Mouse (Mus musculus): ENCODE data around the gene Psg17. TPM values are rescaled to one million over a fixed set of nuclear protein-coding genes. Genes with fewer than 3 reads are reported as not detected.
"Not testable (repeated sequence)": the region's sequence is repeated elsewhere in the genome, so short reads cannot be mapped to it uniquely, and the experiment has no call there.

Psg17 gene
- not detected for total RNA-seq (2021)

GRCm38 (mm10) chr7:18821507-18821906 is at the start of gene Psg17:
TSS of gene Psg17 (minus strand) at chr7:18821607.
- intact Hi-C loops (cut with DNase I) = no loop called here
- no peak for DNase-seq

DNA sequence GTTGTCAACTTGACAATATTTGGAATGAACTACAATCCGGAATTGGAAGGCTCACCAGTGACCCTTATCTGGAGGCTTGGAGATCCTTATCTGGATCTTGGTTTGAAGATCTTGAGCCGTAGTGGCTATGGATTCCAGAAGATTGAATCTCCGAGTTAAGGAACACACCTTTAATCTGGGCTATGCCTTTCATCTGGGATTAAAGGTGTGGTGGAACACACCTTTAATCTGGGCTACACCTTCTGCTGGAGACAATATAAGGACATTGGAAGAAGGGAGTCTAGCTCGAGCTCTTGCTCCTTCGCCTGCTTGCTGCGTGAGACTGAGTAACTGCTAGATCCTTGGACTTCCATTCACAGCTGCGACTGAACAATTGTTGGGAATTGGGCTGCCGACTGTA is 49.6 kb upstream of the Psg17 start, which contains the start of gene Pglyrp1:
TSS of gene Pglyrp1 (plus strand) at position 301 of the 400 bp plus-strand sequence.
- not testable (repeated sequence) for DNase-seq
- intact Hi-C loops (cut with DNase I) = loop anchor here (10.0 kb wide), 1 partner anchor 126 kb away; no protein-coding TSS in a partner anchor

DNA sequence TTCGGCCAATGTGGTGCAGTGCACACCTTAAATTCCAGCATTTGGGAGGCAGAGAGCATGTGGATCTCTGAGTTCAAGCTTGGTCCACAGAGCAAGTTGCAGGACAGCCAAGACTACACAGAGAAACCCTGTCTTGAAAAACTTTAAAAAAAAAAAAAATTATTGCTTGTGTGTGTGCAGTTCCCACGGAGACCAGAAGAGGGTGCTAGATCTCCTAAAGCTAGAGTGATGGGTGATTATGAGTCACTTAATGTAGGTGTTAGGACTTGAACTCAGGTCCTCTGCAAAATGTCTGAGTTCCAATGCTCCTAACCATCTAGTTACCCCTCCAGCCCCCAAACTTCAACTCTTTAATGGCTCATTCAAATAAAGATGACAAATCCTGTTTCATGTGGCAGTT is 47.1 kb upstream of the Psg17 start:
- intact Hi-C loops (cut with DNase I) = no loop called here
- DNase-seq = no peak

DNA sequence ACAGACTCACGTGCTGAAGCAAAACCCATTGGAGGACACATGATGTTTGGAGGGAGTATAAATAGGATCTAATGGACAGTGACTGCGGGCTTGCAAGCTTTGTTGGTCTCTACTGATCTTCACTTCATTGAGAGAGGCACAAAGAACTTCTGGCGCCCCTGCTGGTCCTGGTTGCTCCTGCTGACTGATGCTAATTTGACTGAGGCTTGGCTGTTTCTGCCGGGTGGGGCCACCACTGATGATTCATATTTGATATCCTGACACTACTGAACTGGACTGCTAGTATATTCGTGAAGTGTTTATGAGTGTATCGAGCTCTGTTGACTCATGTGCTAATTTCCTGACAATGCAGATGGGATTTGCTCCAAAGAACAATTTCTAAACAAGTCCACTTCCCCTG is 41.4 kb upstream of the Psg17 start:
- intact Hi-C loops (cut with DNase I) = no loop called here
- no peak for DNase-seq

GRCm38 (mm10) chr7:18858310-18858916 is 37.0 kb upstream of the Psg17 start:
- DNase-seq = no peak
- intact Hi-C loops (cut with DNase I) = no loop called here

DNA sequence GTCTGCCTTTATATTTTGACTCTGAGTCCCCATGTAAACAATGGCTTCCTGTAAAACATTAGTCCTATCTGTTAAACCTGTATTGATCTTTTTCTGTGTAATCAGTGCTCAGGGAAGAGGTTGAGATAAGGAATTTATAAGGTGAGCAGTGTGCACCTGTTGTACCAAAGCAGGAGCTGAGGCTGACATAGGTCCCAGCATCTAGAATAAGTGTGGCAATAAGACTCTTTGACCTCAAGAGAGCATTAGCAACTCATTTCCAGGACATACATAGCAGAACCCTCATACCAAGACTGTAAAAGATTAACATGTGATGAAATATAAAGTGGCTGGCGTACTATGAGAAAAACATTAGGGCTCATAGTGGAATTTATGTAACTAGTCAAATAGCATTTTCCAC is 27.0 kb upstream of the Psg17 start:
- DNase-seq = no peak
- intact Hi-C loops (cut with DNase I) = no loop called here

GRCm38 (mm10) chr7:18844811-18845210 is 23.4 kb upstream of the Psg17 start:
- DNase-seq = no peak
- intact Hi-C loops (cut with DNase I) = no loop called here

GRCm38 (mm10) chr7:18841174-18841567 is 19.8 kb upstream of the Psg17 start:
- DNase-seq = no peak
- intact Hi-C loops (cut with DNase I) = no loop called here

GRCm38 (mm10) chr7:18840386-18841173 is 19.2 kb upstream of the Psg17 start:
- intact Hi-C loops (cut with DNase I) = no loop called here

DNA sequence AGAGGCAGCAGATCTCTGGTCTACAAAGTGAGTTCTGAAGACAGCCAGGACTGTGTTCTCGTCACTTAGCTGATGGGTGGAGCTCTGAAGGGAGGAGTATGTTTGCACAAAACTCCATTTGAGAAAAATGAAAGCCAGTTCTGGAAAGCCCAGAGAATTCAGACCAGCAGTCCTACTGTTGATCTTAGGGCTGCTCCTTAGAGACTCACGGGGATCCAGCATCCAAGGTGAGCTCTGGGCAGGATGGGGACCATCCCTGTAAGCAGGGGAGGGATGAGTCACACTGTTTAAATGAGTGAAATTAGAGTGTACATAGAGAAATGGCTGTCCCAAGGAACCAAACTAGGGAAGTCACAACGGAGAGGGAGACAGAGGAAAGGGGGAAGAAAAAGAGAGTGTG is 18.5 kb upstream of the Psg17 start, which contains the start of gene Mill2:
TSS of gene Mill2 (plus strand) at position 102 of the 400 bp plus-strand sequence.
- no peak for DNase-seq
- intact Hi-C loops (cut with DNase I) = no loop called here

More at GRCm38 (mm10) chr7:18840386-18841173, 19.2 kb upstream of the Psg17 start:
- DNase-seq = peak; percentile 32

GRCm38 (mm10) chr7:18832298-18832697 is 10.9 kb upstream of the Psg17 start:
- intact Hi-C loops (cut with DNase I) = no loop called here
- DNase-seq = no peak

- intact Hi-C loops (cut with DNase I) = no loop called here
- no peak for DNase-seq
Measured at GRCm38 (mm10) chr7:18829545-18829944, 8.1 kb upstream of the Psg17 start.

GRCm38 (mm10) chr7:18828592-18828991 is 7.2 kb upstream of the Psg17 start:
- no peak for DNase-seq
- intact Hi-C loops (cut with DNase I) = no loop called here

DNA sequence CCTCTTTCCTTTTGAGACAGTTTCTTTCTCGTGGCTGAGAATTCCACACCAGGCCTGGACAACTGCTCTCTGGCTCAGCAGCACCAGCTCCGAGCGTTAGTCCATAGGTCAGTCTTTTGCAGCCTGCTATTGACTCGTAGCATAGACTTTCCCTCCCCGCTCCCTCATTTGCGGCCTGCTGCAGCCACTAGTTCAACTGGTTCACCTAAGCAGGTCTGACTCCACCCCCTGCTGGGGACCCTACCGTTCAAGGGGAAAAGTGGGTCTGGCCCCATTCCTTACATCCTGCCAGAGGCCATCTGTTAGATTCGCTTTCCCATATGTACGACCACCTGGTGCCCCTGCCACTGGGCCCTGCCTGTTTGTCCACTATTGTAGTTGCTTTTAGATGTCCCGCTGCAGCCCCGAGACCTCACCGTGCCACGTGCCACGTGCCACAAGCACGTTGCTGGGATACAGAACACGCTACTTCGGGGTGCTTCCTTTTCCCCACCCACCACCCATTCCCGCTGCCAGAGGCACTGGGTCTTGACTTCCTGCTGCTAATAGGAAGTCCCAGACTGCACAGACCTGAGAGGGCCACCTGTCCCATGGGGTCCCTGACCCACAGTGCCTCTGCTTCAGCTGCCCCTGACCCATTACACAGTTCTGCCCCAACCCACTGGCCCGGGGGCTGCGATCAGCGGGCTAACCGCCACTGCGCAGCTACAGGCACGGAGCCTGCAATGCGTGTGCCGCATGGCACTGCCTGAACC is 6.6 kb upstream of the Psg17 start:
- peak; percentile 5 for DNase-seq
- intact Hi-C loops (cut with DNase I) = no loop called here

DNA sequence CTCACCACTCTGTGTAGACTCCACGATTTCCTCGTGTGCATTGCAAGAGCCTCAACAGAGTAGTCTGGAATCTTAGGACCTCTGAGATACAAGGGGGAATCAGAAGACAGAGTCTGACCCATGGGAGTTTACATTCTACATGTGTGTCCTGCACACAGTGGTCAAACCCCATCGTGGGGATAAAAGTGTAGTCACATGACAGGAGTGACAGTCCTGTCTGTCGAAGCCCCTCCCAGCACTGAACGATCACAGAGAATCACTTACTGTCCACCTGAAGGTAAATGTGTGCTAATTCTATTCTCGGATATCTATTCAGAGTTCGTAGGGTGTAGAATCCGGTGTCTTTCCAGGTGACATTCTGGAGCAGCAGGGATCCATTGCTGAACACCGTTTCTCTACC is 3.1 kb downstream of the Psg17 start:
- no peak for DNase-seq
- intact Hi-C loops (cut with DNase I) = no loop called here

DNA sequence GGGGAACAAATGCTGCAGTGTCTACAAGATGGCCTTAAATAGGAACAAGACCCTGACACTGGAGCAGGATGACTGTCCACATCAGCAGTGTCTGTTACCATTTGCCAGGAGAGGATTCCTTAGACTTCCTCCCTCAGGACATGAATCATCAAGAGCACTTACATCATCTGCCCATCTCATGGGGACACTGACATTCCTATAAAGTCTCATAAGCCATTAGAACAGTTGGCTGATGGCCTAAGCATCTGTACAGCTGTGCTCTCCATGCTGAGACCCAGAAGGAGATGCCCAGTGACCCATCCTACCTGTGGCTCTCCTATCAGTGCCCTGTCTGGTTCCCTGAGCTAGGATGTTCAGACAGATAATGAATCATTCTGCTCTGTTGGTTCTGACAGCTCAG is 17.9 kb downstream of the Psg17 start:
- intact Hi-C loops (cut with DNase I) = no loop called here

DNA sequence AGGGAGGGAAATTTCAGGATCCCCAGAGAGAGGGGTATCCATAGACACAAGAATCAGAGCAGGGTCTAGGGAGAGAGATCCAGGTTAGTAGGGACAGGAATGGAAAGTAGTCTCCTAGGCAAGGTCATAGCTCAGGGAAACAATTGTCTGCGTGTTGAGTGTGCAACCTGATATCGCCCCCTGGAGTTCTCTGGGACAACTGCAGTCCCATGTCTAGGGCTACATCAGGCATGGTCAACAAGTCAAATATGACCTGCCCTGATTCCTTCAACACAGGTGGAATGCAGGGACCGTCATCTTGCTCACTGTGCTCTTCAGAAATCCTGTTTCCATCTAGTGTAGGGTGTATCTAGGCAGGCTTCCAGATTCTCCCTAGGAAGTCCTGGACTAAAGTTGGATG is 22.3 kb downstream of the Psg17 start:
- intact Hi-C loops (cut with DNase I) = no loop called here
- DNase-seq = no peak

More for the DNA sequence above, 17.9 kb downstream of the Psg17 start:
- DNase-seq = no peak

DNA sequence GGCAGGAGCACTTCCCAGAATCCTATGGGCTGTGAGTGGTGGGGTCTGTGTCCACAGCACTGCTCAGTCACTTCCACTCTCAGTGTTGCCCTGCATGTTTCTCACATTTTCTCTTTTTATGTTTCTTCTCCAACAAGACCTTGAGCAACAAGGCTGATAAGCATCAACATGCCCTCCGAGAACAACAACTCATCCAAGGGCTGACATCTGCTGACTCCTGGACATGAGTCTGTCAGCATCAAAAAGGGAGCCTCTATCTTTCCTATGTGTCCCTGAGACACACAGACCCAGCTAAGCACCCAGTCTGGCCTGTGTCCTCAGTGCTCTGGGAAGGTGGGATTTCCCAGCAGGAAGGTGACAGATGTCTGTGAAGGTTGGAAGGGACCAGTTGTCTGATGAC is 23.0 kb downstream of the Psg17 start, which contains the start of gene Psg19:
TSS of gene Psg19 (minus strand) at position 101 of the 400 bp plus-strand sequence.
- intact Hi-C loops (cut with DNase I) = no loop called here
- no peak for DNase-seq

DNA sequence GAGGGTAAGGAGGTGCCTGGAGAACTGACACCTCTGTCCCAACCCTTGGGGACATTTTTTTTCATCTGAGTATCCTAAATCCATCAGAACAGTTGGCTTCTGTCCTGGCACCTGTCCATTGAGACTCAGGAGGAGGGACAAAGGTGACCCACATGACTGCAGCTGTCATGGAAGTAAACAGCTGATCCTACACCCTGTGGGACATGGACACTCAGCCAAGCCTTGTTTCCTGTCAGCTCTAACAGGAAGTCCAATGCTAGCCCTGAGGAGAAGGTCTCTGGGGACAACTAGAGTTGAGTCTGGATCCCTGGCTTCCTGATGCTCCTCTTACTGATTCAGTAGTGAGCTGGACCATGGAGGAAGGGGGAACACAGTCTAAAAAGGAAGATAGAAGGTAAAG is 30.7 kb downstream of the Psg17 start:
- intact Hi-C loops (cut with DNase I); DNase-seq: not testable (repeated sequence)

DNA sequence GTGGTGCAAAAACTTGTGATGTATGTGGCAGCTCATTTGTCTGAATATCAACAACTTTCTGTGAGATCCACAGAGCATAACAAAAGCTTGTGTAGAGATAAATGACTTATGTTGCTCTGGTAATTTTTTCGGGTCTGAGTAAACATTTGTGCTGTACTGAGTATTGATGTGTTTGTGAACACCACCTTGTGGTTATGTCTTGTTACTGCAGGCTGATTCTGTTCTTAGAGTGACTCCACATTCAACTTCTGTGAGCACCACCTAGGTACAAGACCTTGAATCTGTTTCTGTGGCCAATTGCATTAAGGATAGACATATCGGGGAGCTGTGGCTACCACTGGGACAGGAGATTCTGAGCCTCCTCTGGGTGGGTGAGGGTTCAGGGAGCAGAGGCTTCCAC is 40.1 kb downstream of the Psg17 start:
- intact Hi-C loops (cut with DNase I); DNase-seq: not testable (repeated sequence)

DNA sequence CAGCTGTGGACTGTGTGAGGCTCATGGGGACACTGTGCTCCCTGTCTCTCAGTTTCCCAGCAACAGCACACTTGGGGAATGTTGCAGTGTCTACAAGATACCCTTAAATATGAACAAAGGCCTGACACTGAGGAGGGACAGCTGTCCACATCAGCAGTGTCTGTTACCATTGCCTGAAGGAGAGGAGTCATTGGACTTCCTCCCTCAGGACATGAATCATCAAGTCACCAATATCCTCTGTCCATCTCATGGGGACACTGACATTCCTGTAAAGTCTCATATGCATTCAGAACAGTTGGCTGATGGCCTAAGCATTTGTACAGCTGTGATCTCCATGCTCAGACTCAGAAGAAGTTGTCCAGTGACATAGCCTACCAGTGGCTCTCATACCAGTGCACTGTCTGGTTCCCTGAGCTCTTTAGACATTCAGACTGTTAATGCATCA is 42.0 kb downstream of the Psg17 start:
- DNase-seq = no peak
- intact Hi-C loops (cut with DNase I) = no loop called here

All from left cerebral cortex, postnatal 4 days (tissue).